Mouse (Mus musculus): Measurements from ENCODE around the gene Ubtd1.

DNA sequence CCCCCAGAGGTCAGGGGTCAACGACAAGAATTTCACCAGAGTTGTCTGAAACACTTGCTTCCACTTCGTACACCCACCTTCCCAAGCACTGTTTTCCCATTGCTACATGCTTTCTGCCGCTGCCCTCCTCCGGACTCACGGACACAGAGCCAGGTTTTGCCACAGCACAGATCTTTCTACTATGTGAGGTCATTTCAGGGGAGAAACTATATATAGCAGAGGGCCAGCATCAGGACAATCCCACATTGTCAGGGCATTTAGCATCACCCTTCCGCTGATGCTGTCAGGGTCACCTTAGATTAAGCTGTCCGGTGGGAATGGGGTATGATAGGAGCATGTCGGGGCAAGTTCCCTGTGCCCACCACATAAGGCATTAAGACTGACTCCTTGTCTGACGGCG, 15.5 kb downstream of the Ubtd1 start:
- TF ChIP-seq ZMIZ1 (IDR thresholded peaks at IDR 0.05; ENCODE audit: low read depth, low read length) (no peak), ZKSCAN1 (IDR thresholded peaks at IDR 0.05; ENCODE audit: borderline replicate concordance, low read depth, low read length) (no peak), JUND (conservative IDR thresholded peaks at IDR 0.05; ENCODE audit: low read depth, low read length) (no peak), E2F4 (IDR thresholded peaks at IDR 0.05; ENCODE audit: insufficient replicate concordance, low read depth, low read length) (no peak), MAFK (IDR thresholded peaks at IDR 0.05; ENCODE audit: insufficient replicate concordance, low read length) (no peak), HCFC1 (IDR thresholded peaks at IDR 0.05; ENCODE audit: low read depth, low read length) (no peak)

Measured in CH12.LX (cell line).